Mouse (Mus musculus) embryonic facial prominence, embryonic 14.5 days (tissue): ENCODE data around the gene Sesn3. TPM values are rescaled to one million over a fixed set of nuclear protein-coding genes. Genes with fewer than 3 reads are reported as not detected.

Experiments used
- polyA plus RNA-seq: library from polyadenylated mRNA; unstranded; fragments of >200 nt; fragmentation: Nextera tagmentation; extraction: Ambion mirVana; gene quantifications from 2 replicates; pipeline ENCODE4 v1.2.1, GENCODE M21; 2014

Sesn3 gene
- polyA plus RNA-seq, 1 experiment from 2014 or later, result 21.7 TPM

Other genes starting within 250 kb of the Sesn3 start
- gene Endod1, start 106.4 kb downstream of the Sesn3 start, polyA plus RNA-seq, result 23.3 and 23.6 TPM in 2 replicates
- gene Kdm4d, start 225.4 kb downstream of the Sesn3 start, polyA plus RNA-seq, result 0.25 and 1.4 TPM in 2 replicates
- gene Cwc15, start 225.6 kb downstream of the Sesn3 start, polyA plus RNA-seq, result 135 and 141 TPM in 2 replicates